Mouse (Mus musculus): ENCODE data around the gene 2010111I01Rik. TPM values are rescaled to one million over a fixed set of nuclear protein-coding genes. Genes with fewer than 3 reads are reported as not detected.

Gene 2010111I01Rik
- total RNA-seq, 1 experiment: 58.3 TPM

DNA sequence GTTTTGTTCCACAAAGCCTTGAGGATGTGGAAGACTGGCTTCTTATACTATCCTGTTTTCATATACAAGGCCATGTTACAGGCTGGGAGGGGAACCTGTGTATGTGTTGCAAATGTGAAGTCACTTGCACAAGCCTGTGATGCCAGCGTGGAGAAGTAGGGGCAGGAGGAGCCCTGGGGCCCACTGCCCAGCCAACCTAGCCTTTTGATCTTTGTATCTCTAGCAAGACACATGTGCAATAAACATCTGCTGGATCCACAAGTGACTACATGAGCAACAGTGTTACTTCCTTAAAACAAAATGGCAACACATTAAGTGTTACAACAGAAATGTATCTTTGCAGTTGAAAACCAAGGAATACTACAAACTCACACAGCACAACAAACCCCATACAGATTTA lies 13.1 kb upstream of the 2010111I01Rik start:
- Histone ChIP-seq H3K9me3 (ENCODE audit: control insufficient read depth, insufficient read depth, low read depth, low read length) (peaks cover 10% of the 10 kb centered on the region; the same call in 1 of the 2 replicates), H3K9ac (ENCODE audit: insufficient read depth, low read depth, low read length, poor library complexity, severe bottlenecking) (no peak overlapping the region), H3K36me3 (ENCODE audit: control insufficient read depth, insufficient read depth, low read length, poor library complexity, severe bottlenecking) (no peaks in the 10 kb centered on the region), H3K27ac (ENCODE audit: insufficient read depth, low read depth, low read length, poor library complexity, severe bottlenecking) (no peak overlapping the region), H3K4me3 (ENCODE audit: insufficient read depth in 1 of 2, low read depth in 1 of 2, low read length in 2 of 2, poor library complexity in 1 of 2, severe bottlenecking in 1 of 2) (no peak overlapping the region), H3K4me1 (ENCODE audit: control insufficient read depth in 2 of 2, insufficient read depth in 2 of 2, low read length in 2 of 2, poor library complexity in 1 of 2) (no peaks in the 10 kb centered on the region)
- TF ChIP-seq ZC3H11A (IDR thresholded peaks at IDR 0.05; ENCODE audit: borderline replicate concordance, low read depth, low read length): no peak
- no peak for TF ChIP-seq MAFK (IDR thresholded peaks at IDR 0.05; ENCODE audit: insufficient read depth, low read depth, low read length)
- no peak for TF ChIP-seq CHD2 (IDR thresholded peaks at IDR 0.05; ENCODE audit: low read depth, low read length)
- TF ChIP-seq HCFC1 (IDR thresholded peaks at IDR 0.05; ENCODE audit: borderline replicate concordance, insufficient read depth, low read length): no peak
- TF ChIP-seq ZNF384 (IDR thresholded peaks at IDR 0.05; ENCODE audit: low read depth, low read length): no peak
- DNase-seq (ENCODE audit: low read depth, low spot score): no peak
- in situ Hi-C loops (cut with MboI; ENCODE audit: low sequenced_read_pairs in 2 of 2, unreplicated experiment in 2 of 2): no loop called here

GRCm38 (mm10) chr13:62952047-62952446 lies 12.6 kb upstream of the 2010111I01Rik start:
- no peak for DNase-seq (ENCODE audit: low read depth, low spot score)
- H3K36me3 ChIP-seq (ENCODE audit: control insufficient read depth, insufficient read depth, low read length, poor library complexity, severe bottlenecking): no peaks in the 10 kb centered on the region
- H3K4me3 ChIP-seq (ENCODE audit: insufficient read depth in 1 of 2, low read depth in 1 of 2, low read length in 2 of 2, poor library complexity in 1 of 2, severe bottlenecking in 1 of 2): no peak overlapping the region
- H3K4me1 ChIP-seq (ENCODE audit: control insufficient read depth in 2 of 2, insufficient read depth in 2 of 2, low read length in 2 of 2, poor library complexity in 1 of 2): no peaks in the 10 kb centered on the region
- in situ Hi-C loops (cut with MboI; ENCODE audit: low sequenced_read_pairs in 2 of 2, unreplicated experiment in 2 of 2): no loop called here
- no peak overlapping the region for H3K27ac ChIP-seq (ENCODE audit: insufficient read depth, low read depth, low read length, poor library complexity, severe bottlenecking)
- TF ChIP-seq HCFC1 (IDR thresholded peaks at IDR 0.05; ENCODE audit: borderline replicate concordance, insufficient read depth, low read length) (no peak), ZC3H11A (IDR thresholded peaks at IDR 0.05; ENCODE audit: borderline replicate concordance, low read depth, low read length) (no peak), ZNF384 (IDR thresholded peaks at IDR 0.05; ENCODE audit: low read depth, low read length) (no peak), MAFK (IDR thresholded peaks at IDR 0.05; ENCODE audit: insufficient read depth, low read depth, low read length) (no peak), CHD2 (IDR thresholded peaks at IDR 0.05; ENCODE audit: low read depth, low read length) (no peak)
- no peak overlapping the region for H3K9ac ChIP-seq (ENCODE audit: insufficient read depth, low read depth, low read length, poor library complexity, severe bottlenecking)
- H3K9me3 ChIP-seq (ENCODE audit: control insufficient read depth, insufficient read depth, low read depth, low read length): peaks cover 6% of the 10 kb centered on the region; the same call in 1 of the 2 replicates

DNA sequence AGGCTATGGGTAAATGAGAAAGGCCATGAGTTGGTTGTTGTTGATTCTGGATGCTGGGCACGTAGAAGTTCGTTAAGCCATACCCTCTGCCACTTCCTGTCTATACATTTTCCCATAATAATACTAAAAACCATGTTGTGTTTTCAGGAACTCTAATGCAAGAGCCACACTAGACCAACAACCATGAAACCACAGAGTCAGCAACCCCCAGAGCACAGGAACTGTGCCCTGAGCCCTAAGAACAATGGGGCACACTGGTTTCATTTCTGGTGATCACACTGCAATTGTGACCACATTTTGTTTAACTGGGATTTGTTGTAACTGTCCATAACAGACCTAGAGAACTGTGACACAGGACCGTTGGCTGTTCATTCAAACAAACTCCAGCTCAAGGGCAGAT lies 12.1 kb upstream of the 2010111I01Rik start:
- Histone ChIP-seq H3K9ac (ENCODE audit: insufficient read depth, low read depth, low read length, poor library complexity, severe bottlenecking) (no peak overlapping the region), H3K4me1 (ENCODE audit: control insufficient read depth in 2 of 2, insufficient read depth in 2 of 2, low read length in 2 of 2, poor library complexity in 1 of 2) (no peaks in the 10 kb centered on the region), H3K4me3 (ENCODE audit: insufficient read depth in 1 of 2, low read depth in 1 of 2, low read length in 2 of 2, poor library complexity in 1 of 2, severe bottlenecking in 1 of 2) (no peak overlapping the region), H3K9me3 (ENCODE audit: control insufficient read depth, insufficient read depth, low read depth, low read length) (peaks cover 4% of the 10 kb centered on the region; the same call in 1 of the 2 replicates), H3K27ac (ENCODE audit: insufficient read depth, low read depth, low read length, poor library complexity, severe bottlenecking) (no peak overlapping the region), H3K36me3 (ENCODE audit: control insufficient read depth, insufficient read depth, low read length, poor library complexity, severe bottlenecking) (no peaks in the 10 kb centered on the region)
- in situ Hi-C loops (cut with MboI; ENCODE audit: low sequenced_read_pairs in 2 of 2, unreplicated experiment in 2 of 2): no loop called here
- DNase-seq (ENCODE audit: low read depth, low spot score): no peak
- TF ChIP-seq ZC3H11A (IDR thresholded peaks at IDR 0.05; ENCODE audit: borderline replicate concordance, low read depth, low read length): no peak
- TF ChIP-seq ZNF384 (IDR thresholded peaks at IDR 0.05; ENCODE audit: low read depth, low read length): no peak
- TF ChIP-seq CHD2 (IDR thresholded peaks at IDR 0.05; ENCODE audit: low read depth, low read length): no peak
- no peak for TF ChIP-seq HCFC1 (IDR thresholded peaks at IDR 0.05; ENCODE audit: borderline replicate concordance, insufficient read depth, low read length)
- no peak for TF ChIP-seq MAFK (IDR thresholded peaks at IDR 0.05; ENCODE audit: insufficient read depth, low read depth, low read length)

- Histone ChIP-seq H3K4me1 (ENCODE audit: control insufficient read depth in 2 of 2, insufficient read depth in 2 of 2, low read length in 2 of 2, poor library complexity in 1 of 2) (no peaks in the 10 kb centered on the region), H3K4me3 (ENCODE audit: insufficient read depth in 1 of 2, low read depth in 1 of 2, low read length in 2 of 2, poor library complexity in 1 of 2, severe bottlenecking in 1 of 2) (no peak overlapping the region), H3K9ac (ENCODE audit: insufficient read depth, low read depth, low read length, poor library complexity, severe bottlenecking) (no peak overlapping the region), H3K36me3 (ENCODE audit: control insufficient read depth, insufficient read depth, low read length, poor library complexity, severe bottlenecking) (no peaks in the 10 kb centered on the region), H3K27ac (ENCODE audit: insufficient read depth, low read depth, low read length, poor library complexity, severe bottlenecking) (no peak overlapping the region), H3K9me3 (ENCODE audit: control insufficient read depth, insufficient read depth, low read depth, low read length) (no peaks in the 10 kb centered on the region; the same call in 1 of the 2 replicates)
- DNase-seq (ENCODE audit: low read depth, low spot score): no peak
- TF ChIP-seq ZC3H11A (IDR thresholded peaks at IDR 0.05; ENCODE audit: borderline replicate concordance, low read depth, low read length) (no peak), ZNF384 (IDR thresholded peaks at IDR 0.05; ENCODE audit: low read depth, low read length) (no peak), MAFK (IDR thresholded peaks at IDR 0.05; ENCODE audit: insufficient read depth, low read depth, low read length) (no peak), CHD2 (IDR thresholded peaks at IDR 0.05; ENCODE audit: low read depth, low read length) (no peak), HCFC1 (IDR thresholded peaks at IDR 0.05; ENCODE audit: borderline replicate concordance, insufficient read depth, low read length) (no peak)
- in situ Hi-C loops (cut with MboI; ENCODE audit: low sequenced_read_pairs in 2 of 2, unreplicated experiment in 2 of 2): no loop called here
Measured at GRCm38 (mm10) chr13:62955997-62956396, 8.7 kb upstream of the 2010111I01Rik start.

DNA sequence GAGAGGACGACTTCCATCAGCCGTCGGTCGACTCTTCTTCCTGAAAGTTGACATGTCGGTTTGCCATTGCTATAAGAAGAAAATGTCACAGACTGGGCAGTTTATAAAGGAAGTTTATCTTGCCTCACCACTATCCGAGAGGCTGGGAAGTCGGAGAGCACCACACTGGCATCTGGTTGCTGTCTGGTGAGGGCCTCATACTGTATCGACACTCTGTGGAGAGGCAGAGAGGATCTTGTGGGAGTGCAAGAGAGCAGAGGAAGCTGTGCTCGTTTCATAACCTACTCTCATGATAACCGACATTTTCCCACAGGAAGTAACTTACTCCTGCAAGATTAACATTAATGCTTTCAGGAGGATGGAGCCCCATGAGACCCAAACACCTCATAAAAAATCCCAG lies 7.9 kb upstream of the 2010111I01Rik start:
- DNase-seq (ENCODE audit: low read depth, low spot score): no peak
- Histone ChIP-seq H3K4me3 (ENCODE audit: insufficient read depth in 1 of 2, low read depth in 1 of 2, low read length in 2 of 2, poor library complexity in 1 of 2, severe bottlenecking in 1 of 2) (no peak overlapping the region), H3K36me3 (ENCODE audit: control insufficient read depth, insufficient read depth, low read length, poor library complexity, severe bottlenecking) (no peaks in the 10 kb centered on the region), H3K9me3 (ENCODE audit: control insufficient read depth, insufficient read depth, low read depth, low read length) (no peaks in the 10 kb centered on the region; the same call in 1 of the 2 replicates), H3K27ac (ENCODE audit: insufficient read depth, low read depth, low read length, poor library complexity, severe bottlenecking) (no peak overlapping the region), H3K9ac (ENCODE audit: insufficient read depth, low read depth, low read length, poor library complexity, severe bottlenecking) (no peak overlapping the region), H3K4me1 (ENCODE audit: control insufficient read depth in 2 of 2, insufficient read depth in 2 of 2, low read length in 2 of 2, poor library complexity in 1 of 2) (no peaks in the 10 kb centered on the region)
- in situ Hi-C loops (cut with MboI; ENCODE audit: low sequenced_read_pairs in 2 of 2, unreplicated experiment in 2 of 2): no loop called here
- TF ChIP-seq ZNF384 (IDR thresholded peaks at IDR 0.05; ENCODE audit: low read depth, low read length): no peak
